Mouse (Mus musculus): ENCODE measurements around the gene Foxo3. TPM values are rescaled to one million over a fixed set of nuclear protein-coding genes. Genes with fewer than 3 reads are reported as not detected.

The Foxo3 gene
- total RNA-seq (2023), result 85.8 TPM

GRCm38 (mm10) chr10:42276507-42277345 lies at the start of gene Foxo3:
TSS of gene Foxo3 (minus strand) at chr10:42276755.

Other genes starting within 250 kb of the Foxo3 start
- 5.8 TPM for gene Afg1l, start 201.8 kb upstream of the Foxo3 start, total RNA-seq (2023)
- 83.0 TPM for gene Snx3, start 225.3 kb upstream of the Foxo3 start, total RNA-seq (2023)